Mouse (Mus musculus) megakaryocyte-erythroid progenitor cell, adult 5-6 weeks (primary cell): ENCODE measurements at regions not wholly inside any gene's neighbourhood (a gene's known extent, or its start where the extent isn't known, plus 50 kb on each side); places are given as distances from the start of the nearest gene placed in this dataset.

Experiments used
- ATAC-seq: replicated peaks from 2 replicates; pipeline ENCODE4 v1.8.0; 2016; ENCODE audit warnings: mild to moderate bottlenecking, inconsistent platforms; ENCODE audit not compliant: severe bottlenecking, poor library complexity, low FRiP score, low TSS enrichment

GRCm38 (mm10) chr6:148719062-148719461, 112.2 kb downstream of the Ipo8 start:
- no peak for ATAC-seq

GRCm38 (mm10) chr6:148710406-148710805, 120.9 kb downstream of the Ipo8 start:
- ATAC-seq, result no peak

DNA sequence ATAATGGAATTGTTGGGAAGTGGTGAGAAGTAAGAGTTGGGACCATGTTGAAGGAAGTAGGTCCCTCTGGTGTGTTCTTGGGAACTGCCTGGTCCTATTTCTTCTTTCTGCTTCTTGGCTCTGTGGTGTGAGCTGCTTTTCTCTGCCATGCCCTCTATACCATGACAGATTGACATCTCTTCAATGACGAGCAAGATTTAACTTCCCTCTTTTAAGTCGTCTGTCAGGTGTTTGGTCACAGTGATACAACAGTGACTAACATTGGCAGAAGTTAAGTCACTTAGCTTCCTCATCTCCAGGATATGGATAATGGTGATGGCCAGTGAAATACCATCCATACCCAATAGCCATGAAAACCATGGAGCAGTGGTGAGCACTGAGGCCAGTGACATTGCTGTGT, 122.9 kb downstream of the Ipo8 start:
- ATAC-seq, result no peak

- ATAC-seq, result peak; percentile 90
These were observed 125.6 kb downstream of the Ipo8 start for GRCm38 (mm10) chr6:148705711-148706110.

DNA sequence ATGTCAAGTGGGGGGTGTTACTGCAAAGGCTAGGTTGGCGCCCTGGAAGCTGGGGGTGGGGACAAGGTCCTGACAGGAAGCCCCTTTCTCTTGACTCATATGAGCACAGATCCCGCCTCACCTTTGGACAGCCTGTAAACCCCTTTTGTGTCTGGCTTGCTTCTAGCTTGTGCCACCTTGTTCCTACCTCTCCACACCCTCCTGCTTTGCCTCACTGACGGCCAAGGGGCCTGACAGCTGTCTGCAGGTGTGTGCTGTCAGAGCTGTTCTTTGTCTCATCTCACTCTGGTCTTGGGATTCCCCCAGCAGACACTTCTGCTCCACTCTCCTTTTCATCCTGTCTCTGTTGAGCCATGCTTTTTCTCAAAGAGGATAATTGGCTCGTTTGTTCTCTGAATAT, 137.9 kb downstream of the Ipo8 start:
- no peak for ATAC-seq

GRCm38 (mm10) chr6:148687770-148688169, 143.5 kb downstream of the Ipo8 start:
- peak; percentile 92 for ATAC-seq

DNA sequence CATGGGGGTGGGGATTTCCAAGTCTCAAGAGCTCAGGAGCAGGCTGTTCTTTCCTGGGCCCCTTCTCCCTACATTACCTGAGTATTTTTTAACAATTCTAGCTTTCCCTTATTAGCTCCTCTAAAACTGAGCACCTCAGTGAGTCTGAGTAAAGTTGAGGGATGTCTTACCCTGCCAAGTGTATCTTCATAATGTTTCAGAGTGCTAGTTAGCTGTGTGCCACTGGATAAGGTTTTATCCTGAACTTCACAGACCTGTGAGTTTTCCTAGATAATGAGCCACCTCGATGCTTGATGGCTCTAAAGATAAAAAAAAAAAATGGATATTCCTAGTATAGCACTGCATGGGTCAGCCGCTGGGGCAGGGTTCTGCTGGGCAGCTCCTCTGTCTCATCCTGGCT, 171.1 kb downstream of the Ipo8 start:
- ATAC-seq, result peak; percentile 62

DNA sequence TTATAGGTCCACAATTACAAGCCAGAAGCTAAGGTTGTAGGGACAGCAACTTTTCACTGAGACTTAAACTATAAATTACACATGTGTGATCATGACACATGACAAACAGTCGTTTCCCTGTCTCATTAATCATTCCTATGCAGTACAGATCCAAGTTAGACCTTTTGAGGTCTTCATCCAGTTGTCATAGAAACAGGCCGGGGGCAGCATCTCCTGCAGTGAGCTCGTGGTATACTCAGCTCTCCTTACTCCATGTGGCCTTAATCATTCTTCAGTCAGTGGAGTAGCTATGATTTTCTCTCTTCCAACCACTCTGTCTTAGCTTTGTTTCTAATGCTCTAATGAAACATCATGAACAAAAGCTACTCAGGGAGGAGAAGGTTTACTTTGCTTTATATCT, 178.1 kb downstream of the Ipo8 start:
- no peak for ATAC-seq

DNA sequence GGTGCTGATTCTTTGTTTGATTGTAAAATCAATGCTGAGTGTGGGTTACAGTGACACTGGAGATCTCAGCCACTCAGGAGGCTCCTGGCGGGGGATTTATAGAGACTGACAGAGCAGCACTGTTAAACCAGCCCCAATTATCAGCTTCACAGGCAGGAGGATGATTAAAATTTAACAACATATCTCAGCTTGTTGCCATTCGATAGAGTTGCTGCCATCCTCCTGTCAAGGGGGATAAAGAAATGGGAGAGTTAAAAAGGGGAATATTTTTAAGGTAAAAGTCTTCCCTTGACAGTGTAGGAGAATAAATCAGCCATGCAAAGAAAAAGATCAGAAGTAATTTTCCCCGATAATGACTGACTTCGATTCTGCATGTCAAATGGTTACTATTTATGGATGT, 178.8 kb downstream of the Ipo8 start:
- no peak for ATAC-seq

- peak; percentile 92 for ATAC-seq
These were observed 183.6 kb downstream of the Ipo8 start for GRCm38 (mm10) chr6:148647423-148648390.

DNA sequence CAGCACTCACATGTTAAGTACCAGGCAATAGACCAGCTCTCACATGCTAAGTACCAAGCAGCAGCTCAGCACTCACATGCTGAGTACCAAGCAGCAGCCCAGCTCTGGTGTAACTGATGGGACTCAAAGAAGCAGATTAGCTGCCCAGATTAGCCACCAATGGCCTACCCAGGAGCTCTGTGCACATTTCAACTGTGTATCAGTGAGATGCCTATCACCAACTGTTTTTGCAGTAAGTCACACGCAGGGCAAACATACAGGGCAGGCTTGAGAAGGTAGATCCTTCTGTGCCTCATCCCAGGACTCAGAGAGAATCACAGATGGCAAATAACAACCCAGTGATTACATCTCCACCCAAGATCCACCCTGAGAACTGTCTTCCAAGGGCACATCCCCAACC, 190.7 kb downstream of the Ipo8 start:
- peak; percentile 81 for ATAC-seq

GRCm38 (mm10) chr6:148634148-148634547, 190.0 kb upstream of the Tmtc1 start:
- peak; percentile 34; the same call in 1 of the 2 replicates for ATAC-seq

DNA sequence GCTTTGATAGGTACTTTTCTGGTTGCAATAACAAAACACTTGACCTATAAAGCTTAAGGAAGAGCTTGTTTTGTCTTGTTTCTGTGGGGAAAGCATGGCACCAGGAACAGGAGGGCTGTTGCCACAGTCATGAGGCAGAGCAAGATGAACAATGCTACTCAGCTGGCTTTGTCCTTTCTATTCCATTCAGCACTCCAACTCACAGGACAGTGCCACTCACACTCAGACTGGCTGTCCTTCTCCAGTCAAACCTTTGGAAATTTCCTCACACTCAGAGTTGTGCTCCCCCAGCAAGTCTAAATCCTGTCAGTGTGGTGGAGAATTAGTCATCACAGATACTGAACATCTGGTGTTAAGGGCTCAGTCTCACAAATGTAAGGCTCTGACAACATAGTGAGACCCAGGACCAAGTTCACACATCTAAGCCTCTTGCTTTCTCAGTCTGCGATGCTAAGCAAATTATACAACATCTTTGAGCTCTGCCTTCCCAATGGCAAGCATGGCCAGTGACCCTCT, 183.0 kb upstream of the Tmtc1 start:
- ATAC-seq, result no peak

DNA sequence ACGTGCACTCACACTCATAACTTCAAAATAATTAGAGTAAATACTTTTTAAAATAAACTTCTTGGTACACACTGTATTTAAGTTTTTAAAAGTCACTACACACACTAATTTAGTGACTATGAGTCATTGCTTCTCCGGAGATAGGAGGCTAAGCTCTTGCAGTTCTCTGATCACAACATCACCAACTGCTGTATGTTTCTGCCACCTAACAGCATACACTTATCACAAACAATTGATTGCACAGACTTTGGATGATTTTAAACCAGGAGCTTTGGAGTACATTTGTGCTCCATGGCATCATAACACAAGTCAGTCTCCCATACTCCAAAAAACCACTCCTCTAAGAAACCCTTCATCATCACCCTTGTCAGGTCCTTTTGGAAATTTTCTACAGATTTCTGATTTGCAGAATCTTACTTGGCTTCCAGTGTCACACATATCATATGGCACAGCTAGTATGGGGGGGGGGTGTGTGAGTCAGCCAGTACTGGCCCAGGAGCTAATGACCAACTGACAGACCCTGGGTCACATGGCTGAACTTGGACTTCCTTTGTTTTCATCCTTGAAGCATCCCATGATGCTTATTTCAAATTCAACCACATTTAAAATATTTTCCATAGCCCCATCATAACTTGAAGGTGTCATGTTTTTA, 179.1 kb upstream of the Tmtc1 start:
- no peak for ATAC-seq

DNA sequence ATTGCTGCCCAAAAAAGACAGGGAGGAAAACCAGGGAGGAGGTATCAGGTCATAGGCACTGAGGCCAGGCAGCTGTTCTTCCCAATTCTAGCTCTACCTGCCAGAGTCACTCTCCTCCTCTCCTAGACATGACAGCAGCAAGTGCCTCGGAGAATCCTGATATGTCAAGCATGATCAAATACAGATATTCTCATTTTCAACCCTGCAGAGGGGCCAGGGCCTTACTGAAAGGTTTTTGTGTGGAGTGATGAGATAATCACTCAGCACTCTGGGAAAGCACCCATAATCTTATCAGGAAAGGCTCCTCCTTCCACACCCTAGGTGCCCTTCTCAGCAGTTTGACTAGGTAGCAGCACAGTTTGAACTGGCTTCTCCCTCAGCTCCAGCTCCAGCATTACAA, 175.8 kb upstream of the Tmtc1 start:
- peak; percentile 87 for ATAC-seq

GRCm38 (mm10) chr6:148615931-148616330, 171.7 kb upstream of the Tmtc1 start:
- peak; percentile 33; the same call in 1 of the 2 replicates for ATAC-seq

- no peak for ATAC-seq
These were observed 171.3 kb upstream of the Tmtc1 start for GRCm38 (mm10) chr6:148615442-148615841.

DNA sequence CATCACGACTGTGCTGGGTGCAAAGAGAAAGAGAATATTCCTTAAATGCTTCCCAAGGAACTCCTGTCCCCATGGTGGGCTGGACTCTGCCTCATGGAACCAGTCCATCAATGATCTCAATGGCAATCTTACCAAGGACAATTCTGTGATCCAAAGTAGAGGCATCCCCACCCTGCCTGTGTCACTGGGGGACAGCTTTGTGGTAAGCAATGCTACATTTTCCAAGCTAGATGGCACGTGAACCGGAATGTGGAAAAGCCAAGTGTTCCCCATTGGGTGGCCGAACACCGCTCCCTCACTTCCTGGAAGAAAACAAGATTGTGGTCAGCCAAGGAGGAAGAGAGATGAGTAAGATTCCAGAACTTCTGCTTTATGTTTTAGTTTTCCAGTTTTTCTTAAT, 164.7 kb upstream of the Tmtc1 start:
- no peak for ATAC-seq

- ATAC-seq, result no peak
These were observed 161.0 kb upstream of the Tmtc1 start for GRCm38 (mm10) chr6:148605226-148605625.

GRCm38 (mm10) chr6:148604790-148605189, 160.6 kb upstream of the Tmtc1 start:
- no peak for ATAC-seq

DNA sequence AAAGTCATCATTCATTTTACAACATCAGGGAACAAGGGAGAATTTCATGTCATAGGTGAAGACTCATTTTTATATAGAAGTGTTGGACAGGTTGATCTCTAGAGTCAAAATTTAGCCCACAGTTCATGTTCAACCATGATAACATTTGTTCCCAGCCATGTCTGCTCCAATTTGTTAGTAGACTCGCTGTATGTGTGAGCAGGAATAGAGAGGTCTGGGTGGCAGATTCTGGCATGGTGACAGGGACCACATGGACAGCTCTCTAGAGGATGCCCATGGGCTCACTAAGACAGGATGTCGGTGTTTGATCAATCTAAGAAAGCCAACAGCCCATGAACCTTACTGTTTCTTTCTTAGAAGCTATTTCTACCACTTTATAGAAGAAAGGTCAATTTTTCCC, 159.7 kb upstream of the Tmtc1 start:
- peak; percentile 60 for ATAC-seq
